Mouse (Mus musculus) neural tube, embryonic 11.5 days (tissue): ENCODE data around the gene Dpep2nb. TPM values are rescaled to one million over a fixed set of nuclear protein-coding genes. Genes with fewer than 3 reads are reported as not detected.

Source experiments
- ATAC-seq: fragments of 200-750 bp; cut with Nextera tagmentation; 2 replicates; pipeline ENCODE4 v1.8.0; 2017; ENCODE audit warnings: moderate number of reproducible peaks, mild to moderate bottlenecking, moderate TSS enrichment, moderate library complexity; ENCODE audit not compliant: insufficient read depth, low FRiP score, low TSS enrichment
- DNase-seq: peaks from one replicate; pipeline ENCODE4 v3.0.0-alpha.2; 2015; ENCODE audit warnings: low spot score
- H3K27ac ChIP-seq: fragments of 300-500 bp; sonication (generic); 2 replicates; pipeline ENCODE4 v1.5.1; 2014; ENCODE audit warnings: low read depth, mild to moderate bottlenecking, low read length
- H3K27me3 ChIP-seq: fragments of 300-500 bp; sonication (generic); 2 replicates; pipeline ENCODE4 v1.6.1; 2014; ENCODE audit warnings: mild to moderate bottlenecking, low read length, mixed read lengths; ENCODE audit not compliant: control insufficient read depth, insufficient read depth
- H3K36me3 ChIP-seq: fragments of 300-500 bp; sonication (generic); 2 replicates; pipeline ENCODE4 v1.6.1; 2014; ENCODE audit warnings: mild to moderate bottlenecking, low read length, moderate library complexity, mixed read lengths; ENCODE audit not compliant: control insufficient read depth, insufficient read depth
- H3K4me1 ChIP-seq: fragments of 300-500 bp; sonication (generic); 2 replicates; pipeline ENCODE4 v1.6.1; 2014; ENCODE audit warnings: low read length, mixed read lengths; ENCODE audit not compliant: control insufficient read depth, insufficient read depth
- H3K4me2 ChIP-seq: fragments of 300-500 bp; sonication (generic); 2 replicates; pipeline ENCODE4 v1.6.1; 2014; ENCODE audit warnings: low read depth, mild to moderate bottlenecking, moderate library complexity
- H3K4me3 ChIP-seq: fragments of 300-500 bp; sonication (generic); 2 replicates; pipeline ENCODE4 v1.5.1; 2014; ENCODE audit warnings: low read depth, low read length
- H3K9ac ChIP-seq: fragments of 300-500 bp; sonication (generic); 2 replicates; pipeline ENCODE4 v1.6.1; 2014; ENCODE audit warnings: mild to moderate bottlenecking, low read length
- H3K9me3 ChIP-seq: fragments of 300-500 bp; sonication (generic); 2 replicates; pipeline ENCODE4 v1.6.1; 2016; ENCODE audit warnings: low read length; ENCODE audit not compliant: control insufficient read depth
- WGBS: fragments of 180-500 bp; shearing (Covaris S2); extraction: QIAGEN DNeasy Blood & Tissue Kit; methylation state at CpG from one replicate; pipeline ENCODE4 v1.1.7; 2014; 5-methylcytosine and 5-hydroxymethylcytosine counted together
- polyA plus RNA-seq: library from polyadenylated mRNA; unstranded; fragments of >200 nt; fragmentation: Nextera tagmentation; extraction: Ambion mirVana; gene quantifications from 2 replicates; pipeline ENCODE4 v1.2.1, GENCODE M21; 2014

Dpep2nb gene
- polyA plus RNA-seq, 1 experiment from 2014 or later = not detected

GRCm38 (mm10) chr8:106044151-106044550 lies 38.4 kb upstream of the Dpep2nb start:
- Histone ChIP-seq H3K27ac (no peak overlapping the region; the same call in 1 of the 2 replicates), H3K36me3 (no peaks in the 10 kb centered on the region; the same call in 1 of the 2 replicates), H3K4me1 (no peaks in the 10 kb centered on the region), H3K4me3 (no peak overlapping the region), H3K9ac (no peak overlapping the region), H3K9me3 (no peaks in the 10 kb centered on the region), H3K4me2 (no peak overlapping the region), H3K27me3 (no peaks in the 10 kb centered on the region)
- no peak for ATAC-seq
- 83% methylated on average over 3 of the region's 3 CpGs for WGBS
- peak; percentile 34 for DNase-seq

GRCm38 (mm10) chr8:106043055-106043454 lies 37.3 kb upstream of the Dpep2nb start:
- no peak overlapping the region for H3K4me2 ChIP-seq
- no peaks in the 10 kb centered on the region for H3K9me3 ChIP-seq
- no peaks in the 10 kb centered on the region for H3K4me1 ChIP-seq
- no peak overlapping the region for H3K4me3 ChIP-seq
- DNase-seq = no peak
- H3K27me3 ChIP-seq = no peaks in the 10 kb centered on the region
- H3K27ac ChIP-seq = no peak overlapping the region
- no peaks in the 10 kb centered on the region; the same call in 1 of the 2 replicates for H3K36me3 ChIP-seq
- no peak overlapping the region for H3K9ac ChIP-seq
- ATAC-seq = no peak
- 65% methylated on average over 2 of the region's 2 CpGs for WGBS

GRCm38 (mm10) chr8:106040218-106040617 lies 34.4 kb upstream of the Dpep2nb start:
- 75% methylated on average over 4 of the region's 4 CpGs for WGBS
- Histone ChIP-seq H3K9ac (no peak overlapping the region), H3K4me3 (no peak overlapping the region), H3K27ac (no peak overlapping the region), H3K9me3 (no peaks in the 10 kb centered on the region), H3K4me2 (no peak overlapping the region), H3K36me3 (no peaks in the 10 kb centered on the region; the same call in 1 of the 2 replicates), H3K27me3 (no peaks in the 10 kb centered on the region), H3K4me1 (no peaks in the 10 kb centered on the region)
- no peak for DNase-seq
- no peak for ATAC-seq

- ATAC-seq = no peak
- H3K27ac ChIP-seq = no peak overlapping the region
These were observed 33.8 kb upstream of the Dpep2nb start for GRCm38 (mm10) chr8:106039605-106040004.

GRCm38 (mm10) chr8:106038721-106039120 lies 32.9 kb upstream of the Dpep2nb start:
- Histone ChIP-seq H3K27me3 (no peaks in the 10 kb centered on the region), H3K36me3 (no peaks in the 10 kb centered on the region; the same call in 1 of the 2 replicates), H3K4me2 (no peak overlapping the region), H3K9ac (no peak overlapping the region), H3K9me3 (no peaks in the 10 kb centered on the region), H3K4me1 (no peaks in the 10 kb centered on the region), H3K27ac (no peak overlapping the region), H3K4me3 (no peak overlapping the region)
- ATAC-seq = no peak
- 94% methylated on average over 10 of the region's 10 CpGs for WGBS
- DNase-seq = no peak

More at GRCm38 (mm10) chr8:106039605-106040004, 33.8 kb upstream of the Dpep2nb start:
- Histone ChIP-seq H3K4me2 (no peak overlapping the region), H3K9me3 (no peaks in the 10 kb centered on the region), H3K9ac (no peak overlapping the region), H3K4me1 (no peaks in the 10 kb centered on the region), H3K36me3 (no peaks in the 10 kb centered on the region; the same call in 1 of the 2 replicates), H3K27me3 (no peaks in the 10 kb centered on the region), H3K4me3 (no peak overlapping the region)
- no peak for DNase-seq
- WGBS = 91% methylated on average over 4 of the region's 4 CpGs

GRCm38 (mm10) chr8:106022483-106022882 lies 16.7 kb upstream of the Dpep2nb start:
- Histone ChIP-seq H3K4me1 (no peaks in the 10 kb centered on the region), H3K9ac (no peak overlapping the region), H3K4me2 (no peak overlapping the region), H3K4me3 (no peak overlapping the region), H3K27me3 (no peaks in the 10 kb centered on the region), H3K27ac (no peak overlapping the region), H3K36me3 (no peaks in the 10 kb centered on the region), H3K9me3 (no peaks in the 10 kb centered on the region)
- ATAC-seq (no peak), DNase-seq (peak; percentile 75)

- Histone ChIP-seq H3K27me3 (no peaks in the 10 kb centered on the region), H3K9me3 (no peaks in the 10 kb centered on the region), H3K4me2 (no peak overlapping the region), H3K4me3 (no peak overlapping the region), H3K36me3 (no peaks in the 10 kb centered on the region), H3K27ac (no peak overlapping the region), H3K9ac (no peak overlapping the region), H3K4me1 (no peaks in the 10 kb centered on the region)
- ATAC-seq (no peak), DNase-seq (no peak)
- WGBS = 91% methylated on average over 3 of the region's 3 CpGs
These were observed 12.3 kb upstream of the Dpep2nb start for GRCm38 (mm10) chr8:106018039-106018438.

- H3K27ac ChIP-seq = no peak overlapping the region
- H3K9ac ChIP-seq = no peak overlapping the region
- no peaks in the 10 kb centered on the region for H3K36me3 ChIP-seq
- H3K4me2 ChIP-seq = no peak overlapping the region
- no peaks in the 10 kb centered on the region for H3K27me3 ChIP-seq
- no peaks in the 10 kb centered on the region for H3K4me1 ChIP-seq
- no peak overlapping the region for H3K4me3 ChIP-seq
- no peak for DNase-seq
- 94% methylated on average over 7 of the region's 7 CpGs for WGBS
- H3K9me3 ChIP-seq = no peaks in the 10 kb centered on the region
- ATAC-seq = no peak
These were observed 11.4 kb upstream of the Dpep2nb start for GRCm38 (mm10) chr8:106017130-106017529.

GRCm38 (mm10) chr8:106016284-106016683 lies 10.5 kb upstream of the Dpep2nb start:
- Histone ChIP-seq H3K9me3 (no peaks in the 10 kb centered on the region), H3K4me3 (no peak overlapping the region), H3K36me3 (no peaks in the 10 kb centered on the region), H3K27me3 (no peaks in the 10 kb centered on the region), H3K4me2 (no peak overlapping the region), H3K4me1 (no peaks in the 10 kb centered on the region), H3K9ac (no peak overlapping the region), H3K27ac (no peak overlapping the region)
- DNase-seq (no peak), ATAC-seq (no peak)
- WGBS = 93% methylated on average over 6 of the region's 6 CpGs
